Mouse (Mus musculus): ENCODE results near the gene Zbed6. TPM values are rescaled to one million over a fixed set of nuclear protein-coding genes. Genes with fewer than 3 reads are reported as not detected.

Zbed6 gene
- total and polyA plus RNA-seq, 2 experiments from 2014 or later, result 18.8 TPM; not detected in 1

GRCm38 (mm10) chr1:133617908-133618307 lies 42.8 kb downstream of the Zbed6 start:
- peaks cover 52% of the 10 kb centered on the region for H3K36me3 ChIP-seq (replicated peaks; ENCODE audit: control insufficient read depth, insufficient read depth, low read length)
- TF ChIP-seq CTCF (IDR thresholded peaks at IDR 0.05; ENCODE audit: low read depth) (no peak), EP300 (IDR thresholded peaks at IDR 0.05; ENCODE audit: low read depth) (no peak)
- H3K9me3 ChIP-seq (replicated peaks; ENCODE audit: control insufficient read depth, low read length), result no peaks in the 10 kb centered on the region
- DNase-seq (ENCODE audit: low spot score) (no peak), ATAC-seq (ENCODE audit: insufficient read depth, low read depth) (no peak)
- H3K4me1 ChIP-seq (ENCODE audit: control insufficient read depth, insufficient read depth), result no peaks in the 10 kb centered on the region
- H3K4me3 ChIP-seq (ENCODE audit: low read depth, low read length), result no peak overlapping the region
- no peak overlapping the region for H3K27ac ChIP-seq (ENCODE audit: low read depth)
- H3K9ac ChIP-seq (replicated peaks; ENCODE audit: low read depth, low read length), result no peak overlapping the region
- H3K4me2 ChIP-seq (ENCODE audit: low read depth, low read length), result no peak overlapping the region
- no peaks in the 10 kb centered on the region for H3K27me3 ChIP-seq (ENCODE audit: control insufficient read depth, insufficient read depth, low read length)
- WGBS, result 28% methylated on average over 2 of the region's 2 CpGs

GRCm38 (mm10) chr1:133613817-133614216 lies 46.9 kb downstream of the Zbed6 start:
- H3K36me3 ChIP-seq (replicated peaks; ENCODE audit: control insufficient read depth, insufficient read depth, low read length), result peaks cover 22% of the 10 kb centered on the region
- H3K27me3 ChIP-seq (ENCODE audit: control insufficient read depth, insufficient read depth, low read length), result no peaks in the 10 kb centered on the region
- no peak for TF ChIP-seq EP300 (IDR thresholded peaks at IDR 0.05; ENCODE audit: low read depth)
- peak; percentile 28; the same call in 1 of the 2 replicates for TF ChIP-seq CTCF (IDR thresholded peaks at IDR 0.05; ENCODE audit: low read depth)
- no peak overlapping the region for H3K4me2 ChIP-seq (ENCODE audit: low read depth, low read length)
- ATAC-seq (ENCODE audit: insufficient read depth, low read depth) (no peak), DNase-seq (ENCODE audit: low spot score) (no peak)
- H3K4me3 ChIP-seq (ENCODE audit: low read depth, low read length), result no peak overlapping the region
- no peak overlapping the region for H3K27ac ChIP-seq (ENCODE audit: low read depth)
- WGBS, result 69% methylated on average over 3 of the region's 3 CpGs
- no peaks in the 10 kb centered on the region for H3K9me3 ChIP-seq (replicated peaks; ENCODE audit: control insufficient read depth, low read length)
- 0 out of 2 replicates have a peak, but pooled peaks cover 4% of the 10 kb centered on the region for H3K4me1 ChIP-seq (ENCODE audit: control insufficient read depth, insufficient read depth)
- no peak overlapping the region for H3K9ac ChIP-seq (replicated peaks; ENCODE audit: low read depth, low read length)

DNA sequence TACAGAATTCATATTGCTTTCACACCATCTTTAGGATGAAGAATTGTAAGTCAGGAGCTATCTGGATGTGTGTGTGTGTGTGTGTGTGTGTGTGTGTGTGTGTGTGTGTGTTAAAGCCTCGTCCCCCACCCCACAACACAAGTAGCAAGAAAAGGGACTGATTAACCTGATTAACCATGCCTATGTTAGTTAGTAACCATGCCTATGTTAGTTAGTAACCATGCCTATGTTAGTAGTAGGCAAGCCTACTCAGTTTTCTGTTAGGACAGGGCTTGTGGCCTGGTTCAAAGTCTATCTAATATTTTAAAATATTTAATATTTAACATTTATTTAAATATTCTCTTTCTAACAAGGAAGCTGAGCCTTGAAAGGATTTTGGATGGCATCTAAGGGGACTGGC lies 49.2 kb downstream of the Zbed6 start:
- Histone ChIP-seq H3K27ac (ENCODE audit: low read depth) (no peak overlapping the region), H3K36me3 (replicated peaks; ENCODE audit: control insufficient read depth, insufficient read depth, low read length) (peaks cover 23% of the 10 kb centered on the region), H3K4me1 (ENCODE audit: control insufficient read depth, insufficient read depth) (0 out of 2 replicates have a peak, but pooled peaks cover 4% of the 10 kb centered on the region), H3K9ac (replicated peaks; ENCODE audit: low read depth, low read length) (no peak overlapping the region), H3K27me3 (ENCODE audit: control insufficient read depth, insufficient read depth, low read length) (no peaks in the 10 kb centered on the region), H3K4me2 (ENCODE audit: low read depth, low read length) (no peak overlapping the region), H3K4me3 (ENCODE audit: low read depth, low read length) (no peak overlapping the region), H3K9me3 (replicated peaks; ENCODE audit: control insufficient read depth, low read length) (no peaks in the 10 kb centered on the region)
- TF ChIP-seq EP300 (IDR thresholded peaks at IDR 0.05; ENCODE audit: low read depth) (no peak), CTCF (IDR thresholded peaks at IDR 0.05; ENCODE audit: low read depth) (no peak)
- no peak for ATAC-seq (ENCODE audit: insufficient read depth, low read depth)
- no peak for DNase-seq (ENCODE audit: low spot score)
- 55% methylated on average over 1 of the region's 1 CpGs for WGBS

DNA sequence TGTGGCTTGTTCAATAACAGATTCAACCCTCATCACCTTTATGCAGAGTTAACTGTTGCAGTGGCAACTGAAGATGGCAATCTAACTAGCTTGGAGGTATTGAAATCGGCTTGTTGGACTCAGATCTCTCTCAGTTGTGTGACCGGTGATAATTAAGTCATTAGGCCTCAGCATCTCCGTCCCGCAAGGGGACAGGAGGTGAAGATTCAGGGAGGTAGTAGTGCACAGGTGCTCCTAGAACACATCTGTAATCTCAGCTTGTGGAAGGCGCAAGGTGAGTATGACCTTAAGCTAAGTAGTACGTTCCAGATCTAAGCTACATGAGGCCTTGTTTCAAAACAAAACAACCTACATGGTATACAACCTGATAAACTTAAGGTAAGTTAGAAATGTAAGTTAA lies 50.1 kb downstream of the Zbed6 start:
- no peak overlapping the region for H3K9ac ChIP-seq (replicated peaks; ENCODE audit: low read depth, low read length)
- no peaks in the 10 kb centered on the region for H3K9me3 ChIP-seq (replicated peaks; ENCODE audit: control insufficient read depth, low read length)
- WGBS, result 46% methylated on average over 6 of the region's 6 CpGs
- H3K4me1 ChIP-seq (ENCODE audit: control insufficient read depth, insufficient read depth), result 0 out of 2 replicates have a peak, but pooled peaks cover 4% of the 10 kb centered on the region
- H3K4me3 ChIP-seq (ENCODE audit: low read depth, low read length), result no peak overlapping the region
- DNase-seq (ENCODE audit: low spot score) (no peak), ATAC-seq (ENCODE audit: insufficient read depth, low read depth) (no peak)
- H3K4me2 ChIP-seq (ENCODE audit: low read depth, low read length), result peak overlapping the region; percentile 1; the same call in 1 of the 2 replicates
- TF ChIP-seq CTCF (IDR thresholded peaks at IDR 0.05; ENCODE audit: low read depth), result no peak
- TF ChIP-seq EP300 (IDR thresholded peaks at IDR 0.05; ENCODE audit: low read depth), result no peak
- H3K36me3 ChIP-seq (replicated peaks; ENCODE audit: control insufficient read depth, insufficient read depth, low read length), result peaks cover 31% of the 10 kb centered on the region
- no peaks in the 10 kb centered on the region for H3K27me3 ChIP-seq (ENCODE audit: control insufficient read depth, insufficient read depth, low read length)
- no peak overlapping the region for H3K27ac ChIP-seq (ENCODE audit: low read depth)

DNA sequence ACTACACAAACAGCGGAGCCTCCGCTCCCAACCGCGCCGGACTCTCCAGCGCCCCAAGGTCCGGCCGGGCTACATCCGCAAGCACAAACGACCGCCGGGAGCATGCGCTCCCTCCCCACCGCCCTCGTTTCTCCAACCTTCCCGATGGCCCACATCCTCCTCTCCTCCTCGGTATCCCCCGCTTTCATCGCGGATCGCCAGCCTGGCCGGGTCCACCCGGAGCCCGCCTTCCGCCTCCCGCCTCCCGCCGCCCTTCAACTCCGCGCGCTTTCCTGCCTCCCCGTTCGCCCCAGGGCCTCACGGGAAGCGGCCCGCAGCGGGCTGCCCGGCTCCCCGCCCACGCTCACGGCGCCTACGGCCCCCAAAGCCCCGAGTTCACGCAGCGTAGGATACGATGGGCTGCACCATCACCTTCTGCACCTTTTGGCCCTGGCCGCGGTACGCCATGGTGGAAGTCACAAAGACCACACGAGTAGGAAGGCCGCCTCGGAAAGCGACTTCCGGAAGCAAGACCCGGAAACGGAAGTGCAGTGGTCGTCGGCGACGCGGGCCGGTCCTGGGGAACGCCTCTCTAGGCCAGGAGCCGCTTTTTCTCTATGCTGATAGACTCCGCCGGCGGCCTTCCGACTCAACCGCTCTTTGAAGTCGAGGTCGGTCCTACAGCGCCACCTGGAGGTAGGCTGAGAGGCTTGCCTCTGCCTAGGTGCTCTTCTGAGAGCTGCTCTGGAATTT lies 50.7 kb downstream of the Zbed6 start, which contains the start of gene Snrpe:
Gene Snrpe (minus strand): TSS at position 521 of the 732 bp plus-strand sequence.
- H3K27me3 ChIP-seq (ENCODE audit: control insufficient read depth, insufficient read depth, low read length), result no peaks in the 10 kb centered on the region
- TF ChIP-seq CTCF (IDR thresholded peaks at IDR 0.05; ENCODE audit: low read depth), result peak; percentile 97
- peak; percentile 76; the same call in 1 of the 2 replicates for TF ChIP-seq EP300 (IDR thresholded peaks at IDR 0.05; ENCODE audit: low read depth)
- under 1% methylated on average over 73 of the region's 73 CpGs for WGBS
- peak within 1 kb of the TSS; percentile 78 for H3K4me3 ChIP-seq (ENCODE audit: low read depth, low read length)
- DNase-seq (ENCODE audit: low spot score), result peak; percentile 98
- no peaks in the 10 kb centered on the region for H3K9me3 ChIP-seq (replicated peaks; ENCODE audit: control insufficient read depth, low read length)
- H3K4me2 ChIP-seq (ENCODE audit: low read depth, low read length), result peak within 1 kb of the TSS; percentile 75
- H3K9ac ChIP-seq (replicated peaks; ENCODE audit: low read depth, low read length), result peak within 1 kb of the TSS; percentile 92
- peak; percentile 98 for ATAC-seq (ENCODE audit: insufficient read depth, low read depth)
- H3K36me3 ChIP-seq (replicated peaks; ENCODE audit: control insufficient read depth, insufficient read depth, low read length), result peaks cover 38% of the 10 kb centered on the region
- H3K27ac ChIP-seq (ENCODE audit: low read depth), result peak within 1 kb of the TSS; percentile 94
- 0 out of 2 replicates have a peak, but pooled peaks cover 4% of the 10 kb centered on the region for H3K4me1 ChIP-seq (ENCODE audit: control insufficient read depth, insufficient read depth)

Other genes with a start within 250 kb of the Zbed6 start
- 8.5 and 17.9 TPM in 2 replicates for gene Sox13, start 236.5 kb downstream of the Zbed6 start, total RNA-seq (2014; rRNA removed; ENCODE audit: low replicate concordance)
- gene Sox13, start 236.5 kb downstream of the Zbed6 start, polyA plus RNA-seq (2015; fragmentation: Nextera tagmentation; extraction: Ambion mirVana), result 3.0 and 3.3 TPM in 2 replicates
- 143 and 157 TPM in 2 replicates for gene Snrpe, start 50.6 kb downstream of the Zbed6 start, total RNA-seq (2014; rRNA removed; ENCODE audit: low replicate concordance)
- gene Snrpe, start 50.6 kb downstream of the Zbed6 start, polyA plus RNA-seq (2015; fragmentation: Nextera tagmentation; extraction: Ambion mirVana), result 314 and 316 TPM in 2 replicates
- gene Gm38394, start 433 bp upstream of the Zbed6 start, total RNA-seq (2014; rRNA removed; ENCODE audit: low replicate concordance), result 2.6 and 8.6 TPM in 2 replicates
- gene Gm38394, start 433 bp upstream of the Zbed6 start, polyA plus RNA-seq (2015; fragmentation: Nextera tagmentation; extraction: Ambion mirVana), result 2.0 and 2.1 TPM in 2 replicates
- gene Lax1, start 29.2 kb upstream of the Zbed6 start, total RNA-seq (2014; rRNA removed; ENCODE audit: low replicate concordance), result 0.15 and 0.35 TPM in 2 replicates
- gene Lax1, start 29.2 kb upstream of the Zbed6 start, polyA plus RNA-seq (2015; fragmentation: Nextera tagmentation; extraction: Ambion mirVana), result 0.10 and 0.15 TPM in 2 replicates
- 27.8 and 34.5 TPM in 2 replicates for gene Atp2b4, start 140.2 kb upstream of the Zbed6 start, total RNA-seq (2014; rRNA removed; ENCODE audit: low replicate concordance)
- gene Atp2b4, start 140.2 kb upstream of the Zbed6 start, polyA plus RNA-seq (2015; fragmentation: Nextera tagmentation; extraction: Ambion mirVana), result 3.9 and 5.0 TPM in 2 replicates
- gene Optc, start 247.1 kb upstream of the Zbed6 start, total RNA-seq (2014; rRNA removed; ENCODE audit: low replicate concordance), result 3.2 TPM in 1 of 2 replicates, not detected in the other
- 0.07 and 0.11 TPM in 2 replicates for gene Optc, start 247.1 kb upstream of the Zbed6 start, polyA plus RNA-seq (2015; fragmentation: Nextera tagmentation; extraction: Ambion mirVana)

All from heart, postnatal 0 days (tissue).